Mouse (Mus musculus) lung, adult 2 months (tissue): ENCODE measurements around the gene Ttc30a1.

Experiments used
- CTCF ChIP-seq: fragments of 200-500 bp; IDR thresholded peaks from 2 replicates; pipeline ENCODE4 v1.5.1; 2011; ENCODE audit warnings: mild to moderate bottlenecking, low read length, control low read depth; ENCODE audit not compliant: insufficient read depth
- POLR2A ChIP-seq: fragments of 200-500 bp; IDR thresholded peaks from 2 replicates; pipeline ENCODE4 v1.6.1; 2011; ENCODE audit warnings: low read depth, mild to moderate bottlenecking, control low read depth, low read length, borderline replicate concordance; ENCODE audit errors: extremely low read depth

GRCm38 (mm10) chr2:76014659-76015058, 32.9 kb upstream of the Ttc30a1 start:
- TF ChIP-seq CTCF (no peak), POLR2A (no peak)
